Mouse (Mus musculus) skeletal muscle tissue, adult 2 months (tissue): ENCODE results near the gene Slc38a2.

Source experiments
- DNase-seq: peaks from one replicate; pipeline ENCODE4 v3.0.0-alpha.2; 2012; ENCODE audit warnings: low read depth, low spot score

The Slc38a2 gene

GRCm38 (mm10) chr15:96669721-96670120 is 29.8 kb downstream of the Slc38a2 start:
- no peak for DNase-seq

DNA sequence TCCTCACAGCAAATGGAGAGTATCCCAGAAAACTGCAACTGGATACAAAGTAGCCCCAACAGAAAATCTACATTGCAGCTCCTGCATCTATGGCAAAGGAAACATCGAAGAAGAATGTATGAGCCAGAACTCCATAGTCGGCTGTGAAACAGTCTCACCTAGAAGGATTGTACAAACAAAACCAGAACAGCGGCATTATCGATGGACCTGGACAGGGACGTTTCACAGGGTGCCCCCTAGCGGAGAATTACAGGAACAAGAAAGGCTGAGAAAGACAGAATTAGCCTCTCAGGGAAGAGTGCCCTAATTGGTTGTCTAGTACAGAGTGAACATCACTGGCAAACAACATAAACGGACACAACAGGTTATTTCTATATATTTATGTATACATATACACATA is 32.9 kb downstream of the Slc38a2 start:
- peak; percentile 34 for DNase-seq

- DNase-seq, result peak; percentile 75
Observed at GRCm38 (mm10) chr15:96665889-96666288, 33.6 kb downstream of the Slc38a2 start.

DNA sequence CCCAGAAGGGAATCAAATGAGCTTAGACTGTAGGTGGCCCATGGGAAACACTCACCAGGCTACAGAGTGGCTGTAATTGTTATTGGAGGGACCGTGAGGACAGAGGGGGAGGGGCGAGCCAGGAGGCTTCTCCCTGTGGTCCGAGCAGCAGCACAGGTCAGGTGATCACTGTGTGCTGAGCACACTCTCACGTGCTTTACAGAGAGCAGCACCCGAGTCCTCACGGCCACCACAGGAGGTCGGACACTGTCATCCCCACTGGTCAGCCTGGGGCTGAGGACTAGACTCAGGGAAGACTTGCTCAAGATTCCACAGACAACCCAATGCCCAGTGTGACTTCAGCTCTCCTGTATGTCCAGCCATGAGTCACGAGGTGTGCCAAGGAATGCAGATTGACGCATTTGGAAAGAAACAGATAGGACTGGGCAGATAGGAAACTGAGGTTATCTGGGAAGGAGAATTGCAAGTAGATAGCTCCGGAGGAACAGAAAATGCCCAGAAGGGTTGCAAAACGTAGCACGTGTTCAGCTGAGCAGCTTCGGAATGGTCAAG is 38.9 kb downstream of the Slc38a2 start:
- DNase-seq, result no peak

DNA sequence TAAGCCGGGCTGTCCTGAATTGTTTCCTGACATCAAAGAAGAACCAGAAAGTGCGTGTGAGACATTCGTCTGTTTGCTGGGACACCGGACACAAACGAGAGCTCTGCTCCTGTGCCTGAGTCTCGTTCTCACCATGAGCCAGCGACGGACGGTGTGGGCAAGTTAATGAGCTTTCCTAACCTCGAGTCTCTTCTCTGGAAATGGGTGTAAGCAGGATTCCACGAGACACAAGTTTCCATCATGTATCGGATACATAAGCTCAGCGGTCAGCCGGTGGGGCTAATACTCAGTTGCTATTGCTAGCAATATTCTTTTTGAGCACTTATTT is 41.3 kb downstream of the Slc38a2 start:
- no peak for DNase-seq

DNA sequence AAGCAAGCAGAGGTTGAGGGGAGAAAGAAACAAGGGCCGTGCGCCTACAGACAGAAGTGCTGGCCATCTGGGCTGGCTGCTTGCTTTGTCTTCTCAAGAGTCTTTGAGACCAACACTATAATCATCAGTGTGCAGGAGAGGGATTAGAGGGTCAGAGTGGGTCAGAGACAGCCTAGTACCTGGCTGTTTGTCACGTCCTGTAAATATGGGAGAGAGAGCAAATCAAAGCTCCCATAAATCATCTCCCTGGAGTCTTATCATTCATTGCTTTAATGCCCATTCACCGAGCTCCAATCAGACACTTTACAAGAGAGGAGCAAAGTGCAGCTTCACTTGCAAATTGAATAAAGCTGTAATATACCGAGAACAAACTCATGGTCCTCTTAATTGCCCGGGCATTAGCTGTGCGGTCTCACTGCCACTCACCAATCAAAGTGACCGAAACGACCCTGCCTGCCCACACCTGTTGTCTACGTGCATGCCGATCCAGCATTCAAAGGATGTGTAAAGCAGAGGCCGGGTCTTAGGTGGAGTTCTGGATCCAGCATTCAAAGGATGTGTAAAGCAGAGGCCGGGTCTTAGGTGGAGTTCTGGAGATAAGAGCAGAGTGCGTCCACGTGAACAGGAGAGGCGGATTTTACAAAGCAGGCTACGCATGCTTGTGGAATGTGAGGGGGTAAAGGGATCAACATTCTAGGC is 41.8 kb downstream of the Slc38a2 start:
- DNase-seq, result no peak

DNA sequence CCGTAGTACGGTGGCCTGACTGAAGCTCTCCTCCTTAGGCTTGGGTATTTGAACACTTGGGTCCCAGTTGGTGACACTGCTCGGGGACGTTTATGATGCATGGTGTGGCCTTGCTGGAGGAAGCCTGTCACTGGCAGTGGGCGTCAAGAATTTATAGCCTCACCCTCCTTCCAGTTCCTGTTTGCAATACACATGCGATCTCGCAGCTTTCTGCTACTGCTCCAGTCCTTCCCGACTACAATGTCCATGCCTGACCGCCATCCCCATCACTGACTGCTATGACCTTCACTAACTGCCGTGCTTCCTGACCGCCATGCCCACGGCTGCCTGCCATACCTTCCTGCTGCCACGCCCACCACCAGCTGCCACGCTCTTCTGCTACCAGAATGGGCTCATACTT is 44.0 kb downstream of the Slc38a2 start:
- DNase-seq, result no peak

- DNase-seq, result peak; percentile 32
Observed at GRCm38 (mm10) chr15:96654714-96655113, 44.8 kb downstream of the Slc38a2 start.

- no peak for DNase-seq
Observed at GRCm38 (mm10) chr15:96653011-96653410, 46.5 kb downstream of the Slc38a2 start.

- DNase-seq, result no peak
Observed at GRCm38 (mm10) chr15:96652531-96652930, 47.0 kb downstream of the Slc38a2 start.

- no peak for DNase-seq
Observed at GRCm38 (mm10) chr15:96647376-96647775, 52.2 kb downstream of the Slc38a2 start.

GRCm38 (mm10) chr15:96642436-96643405 is 56.8 kb downstream of the Slc38a2 start, which contains the start of gene Slc38a1:
Gene Slc38a1 (minus strand): TSS chr15:96642913.
- DNase-seq, result no peak

DNA sequence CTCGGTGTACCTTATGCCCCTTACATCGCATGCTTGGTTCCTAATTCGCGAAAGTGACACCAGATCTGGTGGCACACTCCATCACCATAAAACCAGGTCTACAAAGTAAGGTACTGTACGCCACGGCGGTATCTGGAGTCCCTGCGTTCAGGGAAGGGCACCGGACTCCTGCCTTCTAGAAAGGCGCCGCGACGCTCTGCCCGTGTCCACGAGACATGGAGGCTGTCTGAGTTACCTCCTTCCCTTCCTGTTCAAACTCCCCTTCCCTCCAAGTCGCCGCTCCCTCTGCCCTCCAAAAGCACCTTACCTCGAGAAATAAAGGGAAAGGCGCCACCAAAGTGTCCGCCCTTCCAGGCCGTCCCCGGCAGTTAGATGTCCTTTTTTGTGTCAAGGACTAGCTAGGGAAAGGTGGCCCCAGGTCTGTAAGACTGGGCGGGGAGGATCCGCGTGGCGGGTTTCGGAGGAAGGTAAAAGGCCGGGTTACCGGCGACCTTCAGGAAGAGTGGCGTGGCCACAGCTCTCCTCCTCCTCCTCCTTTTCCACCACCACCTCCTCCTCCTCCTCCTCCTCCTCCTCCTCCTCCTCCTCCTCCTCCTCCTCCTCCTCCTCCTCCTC is 57.6 kb downstream of the Slc38a2 start:
- no peak for DNase-seq

DNA sequence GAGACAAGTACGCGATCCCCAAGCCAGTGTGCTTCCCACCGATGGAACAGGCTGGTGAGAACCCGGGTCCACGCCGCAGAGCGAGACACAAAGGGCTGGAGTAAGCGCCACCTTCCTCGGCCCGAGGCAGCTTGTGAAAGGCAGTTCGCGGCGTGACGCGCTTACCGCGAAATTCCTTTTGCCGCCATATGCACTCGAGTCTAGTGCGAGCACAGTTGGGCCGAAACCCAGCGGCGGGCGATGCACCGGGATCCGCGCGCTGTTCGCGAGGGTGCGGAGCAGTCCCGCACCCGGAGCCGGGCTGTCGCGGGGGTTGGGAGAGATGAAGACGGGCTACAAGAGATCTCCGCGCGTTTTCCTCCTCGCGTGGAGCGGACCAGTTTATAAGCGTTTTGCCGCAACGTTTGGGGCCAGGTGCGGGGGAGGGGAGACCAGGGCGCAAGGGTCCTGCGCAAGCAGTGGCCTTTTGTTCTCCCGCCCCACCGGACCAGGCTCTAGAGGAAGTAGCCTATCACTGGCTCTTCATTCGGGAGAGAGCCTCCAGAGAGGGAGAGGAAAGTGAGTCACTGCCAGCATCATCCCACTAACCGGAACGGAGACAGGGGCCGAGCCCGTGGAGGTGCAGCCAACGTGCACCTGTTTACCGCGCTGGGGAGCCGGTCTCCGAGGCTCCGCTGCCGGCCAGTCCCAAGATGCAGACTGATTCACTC is 58.3 kb downstream of the Slc38a2 start:
- DNase-seq, result no peak

DNA sequence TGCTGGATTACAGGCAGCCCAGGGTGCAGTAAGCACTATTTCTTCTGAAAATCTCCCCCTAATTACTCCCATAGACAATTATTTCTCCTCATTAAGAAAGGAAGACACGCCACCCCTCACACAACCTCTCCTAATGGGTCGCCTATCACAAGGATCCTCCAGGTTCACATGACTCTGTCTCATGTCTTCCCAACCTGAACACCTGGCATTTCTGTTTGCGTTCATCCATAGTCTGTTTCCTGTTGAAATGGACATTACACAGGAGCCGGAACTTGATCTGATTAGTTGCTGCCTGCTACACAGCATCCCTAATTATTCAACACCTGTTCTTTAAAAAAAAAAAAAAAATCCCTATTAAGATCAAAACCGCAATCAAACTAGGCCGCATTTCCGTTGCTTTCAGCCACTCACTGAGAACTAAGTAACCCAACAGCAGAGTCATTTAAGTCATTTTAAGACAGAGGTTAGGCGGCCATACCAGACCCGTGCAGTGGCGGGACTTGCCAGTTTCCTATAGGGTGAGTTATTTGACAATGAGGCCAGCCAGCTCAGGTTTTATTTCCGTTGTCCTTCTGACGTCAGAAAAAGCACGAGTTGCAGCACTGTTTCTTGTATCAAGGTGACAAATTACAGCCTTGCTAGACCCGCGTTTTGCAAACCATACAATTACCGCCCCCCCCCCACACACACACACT is 59.1 kb downstream of the Slc38a2 start:
- DNase-seq, result no peak

DNA sequence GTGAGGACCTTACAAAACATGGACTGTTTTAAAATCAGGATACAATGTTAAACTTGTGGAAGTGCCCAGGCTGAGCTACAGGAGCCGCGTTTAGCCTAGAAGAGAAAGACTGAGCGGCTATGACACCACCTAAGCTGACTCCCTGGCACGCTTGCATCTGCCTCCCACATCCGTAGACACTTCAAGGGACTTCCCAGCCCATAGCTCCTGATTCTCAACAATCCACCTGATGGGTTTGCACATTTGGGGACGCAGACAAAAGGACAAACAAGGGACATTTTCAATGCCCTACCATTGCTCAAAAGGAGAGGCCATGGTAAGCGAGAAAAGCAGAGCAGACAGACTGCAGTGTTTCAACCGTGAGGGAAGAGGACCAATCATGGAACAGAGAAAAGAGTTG is 59.9 kb downstream of the Slc38a2 start:
- no peak for DNase-seq

GRCm38 (mm10) chr15:96638656-96639055 is 60.9 kb downstream of the Slc38a2 start:
- no peak for DNase-seq

DNA sequence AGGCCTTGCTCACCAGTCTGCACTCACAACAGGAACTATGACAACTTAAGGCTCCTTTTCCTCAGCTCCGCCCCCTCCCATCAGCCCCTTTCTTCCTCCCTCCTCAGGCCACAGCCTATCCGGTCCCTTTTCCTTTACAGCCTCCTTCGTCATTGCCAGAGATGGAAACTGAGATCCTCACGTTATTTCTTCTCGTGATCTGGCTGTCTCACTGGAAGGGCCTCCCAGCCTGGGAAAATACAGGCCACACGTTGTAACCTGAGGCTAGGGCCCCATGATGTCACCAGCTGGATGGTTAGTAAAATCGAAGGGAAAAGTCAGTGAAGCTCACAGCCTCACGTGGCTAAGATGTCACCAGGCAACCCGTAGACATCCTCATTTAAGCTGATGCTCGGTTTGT is 61.4 kb downstream of the Slc38a2 start:
- no peak for DNase-seq
